Mouse (Mus musculus): ENCODE data around the gene Dcaf12l1.
"Not testable (repeated sequence)": the region's sequence is repeated elsewhere in the genome, so short reads cannot be mapped to it uniquely, and the experiment has no call there.

Dcaf12l1 gene

GRCm38 (mm10) chrX:44789761-44790411 is at the start of gene Dcaf12l1:
TSS of gene Dcaf12l1 (minus strand) at chrX:44790197.
- no peak for DNase-seq (ENCODE audit: low read depth, low spot score)

- not testable (repeated sequence) for DNase-seq (ENCODE audit: low read depth, low spot score)
These were observed 19.4 kb upstream of the Dcaf12l1 start for GRCm38 (mm10) chrX:44809356-44809755.

GRCm38 (mm10) chrX:44789036-44789760 is 799 bp downstream of the Dcaf12l1 start:
- no peak for DNase-seq (ENCODE audit: low read depth, low spot score)

Data from A20 (cell line).